Mouse (Mus musculus): ENCODE measurements around the gene H1foo.

The H1foo gene

DNA sequence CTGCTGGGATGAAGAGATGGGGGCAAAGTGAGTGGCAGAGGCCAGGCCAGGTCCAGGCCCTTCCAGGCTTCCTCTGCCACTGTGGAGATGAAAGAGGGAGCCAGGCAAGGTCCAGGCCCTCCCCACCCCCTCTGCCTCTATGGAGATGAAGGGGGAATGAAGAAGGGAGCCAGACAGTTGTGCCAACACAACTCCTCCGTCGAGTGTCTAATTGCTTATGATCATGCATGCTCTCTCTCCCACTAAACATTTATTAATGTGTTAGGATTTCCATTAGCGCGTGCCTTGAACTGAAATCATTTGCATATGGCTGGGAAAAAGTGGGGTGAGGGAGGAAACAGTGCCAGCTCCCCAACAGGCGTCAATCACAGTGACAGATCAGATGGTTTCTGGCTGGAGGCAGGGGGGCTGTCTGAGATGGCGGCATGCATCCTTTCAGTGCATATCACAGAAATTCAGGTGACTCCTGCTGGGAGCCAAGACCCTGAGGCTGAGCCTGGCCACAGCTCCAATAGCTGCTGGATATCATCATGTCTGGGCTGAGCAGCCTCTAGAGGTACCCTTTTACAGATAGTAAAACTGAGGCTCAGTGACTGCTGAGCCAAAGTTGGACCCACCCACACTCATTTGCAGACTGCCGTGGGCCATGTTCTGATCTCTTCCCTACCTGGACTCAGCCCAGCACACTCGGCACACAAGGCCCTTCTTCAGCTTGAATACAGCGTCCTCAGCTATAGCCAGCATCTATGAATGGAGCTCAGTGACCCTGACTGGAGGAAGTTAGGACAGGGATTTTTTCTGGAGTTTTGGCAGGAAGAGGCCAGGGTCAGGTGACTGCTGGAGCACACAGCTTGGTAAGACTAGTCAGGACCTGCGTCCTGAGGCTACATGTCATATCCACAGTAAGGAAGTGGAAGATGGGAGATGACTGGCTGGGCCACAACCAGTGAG, 17.2 kb upstream of the H1foo start:
- DNase-seq (ENCODE audit: low read depth), result no peak

DNA sequence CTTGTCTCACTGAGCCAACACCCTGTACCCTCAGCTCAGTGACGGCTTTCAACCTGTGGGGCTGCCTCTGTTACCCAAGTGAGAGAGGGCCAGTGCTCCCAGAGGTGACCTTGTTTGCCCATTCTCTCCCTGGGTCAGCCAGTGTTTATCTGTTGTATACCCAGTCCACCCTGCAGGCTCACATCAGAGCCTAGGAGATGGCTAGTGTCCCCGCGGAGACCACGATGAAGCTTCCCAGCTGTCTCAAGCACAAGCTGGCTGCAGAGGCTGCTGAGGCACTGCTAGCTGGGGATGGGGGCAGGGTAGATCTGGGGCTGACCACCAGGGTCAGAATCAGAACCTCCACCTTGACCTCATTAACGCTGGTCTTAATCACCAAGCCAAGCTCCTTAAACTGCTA, 14.7 kb upstream of the H1foo start:
- no peak for DNase-seq (ENCODE audit: low read depth)

DNA sequence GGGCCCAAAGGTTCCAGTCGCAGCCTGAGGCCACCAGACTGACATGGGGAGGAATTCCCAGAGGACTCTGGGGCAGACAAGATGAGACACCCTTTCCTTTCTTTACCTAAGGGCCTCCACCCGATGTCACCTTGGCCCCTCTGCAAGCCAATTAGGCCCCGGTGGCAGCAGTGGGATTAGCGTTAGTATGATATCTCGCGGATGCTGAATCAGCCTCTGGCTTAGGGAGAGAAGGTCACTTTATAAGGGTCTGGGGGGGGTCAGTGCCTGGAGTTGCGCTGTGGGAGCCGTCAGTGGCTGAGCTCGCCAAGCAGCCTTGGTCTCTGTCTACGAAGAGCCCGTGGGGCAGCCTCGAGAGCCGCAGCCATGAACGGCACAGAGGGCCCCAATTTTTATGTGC, 13.1 kb upstream of the H1foo start, which contains the start of gene Rho:
TSS of gene Rho (plus strand) at position 110 of the 400 bp plus-strand sequence.
- no peak for DNase-seq (ENCODE audit: low read depth)

DNA sequence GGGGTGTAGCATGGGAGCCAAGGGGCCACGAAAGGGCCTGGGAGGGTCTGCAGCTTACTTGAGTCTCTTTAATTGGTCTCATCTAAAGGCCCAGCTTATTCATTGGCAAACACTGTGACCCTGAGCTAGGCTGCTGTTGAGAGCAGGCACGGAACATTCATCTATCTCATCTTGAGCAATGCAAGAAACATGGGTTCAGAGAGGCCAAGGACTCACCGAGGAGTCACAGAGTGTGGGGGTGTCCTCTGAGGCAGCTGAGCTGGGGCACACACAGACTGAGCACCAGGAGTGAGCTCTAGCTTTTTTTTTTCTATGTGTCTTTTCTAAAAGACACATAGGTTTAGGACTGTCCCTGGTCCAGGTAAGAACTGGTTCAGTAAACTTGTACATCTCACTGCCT, 12.3 kb upstream of the H1foo start:
- no peak for DNase-seq (ENCODE audit: low read depth)

DNA sequence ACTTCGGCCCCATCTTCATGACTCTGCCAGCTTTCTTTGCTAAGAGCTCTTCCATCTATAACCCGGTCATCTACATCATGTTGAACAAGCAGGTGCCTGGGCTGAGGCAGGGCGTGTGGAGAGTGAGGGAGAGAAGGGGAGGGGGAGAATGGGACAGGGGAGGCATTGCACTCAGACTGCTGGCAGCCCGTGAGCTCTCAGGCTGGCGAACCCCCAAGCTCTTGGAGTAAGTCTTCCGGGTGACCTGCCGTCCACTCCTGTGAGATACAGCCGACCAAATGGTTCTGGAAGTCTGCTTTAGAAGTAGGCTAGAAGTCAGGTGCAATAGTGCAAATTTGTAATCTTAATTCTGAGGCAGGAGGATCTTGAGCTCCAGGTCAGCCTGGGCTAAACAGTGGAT, 9.2 kb upstream of the H1foo start:
- DNase-seq (ENCODE audit: low read depth), result no peak

DNA sequence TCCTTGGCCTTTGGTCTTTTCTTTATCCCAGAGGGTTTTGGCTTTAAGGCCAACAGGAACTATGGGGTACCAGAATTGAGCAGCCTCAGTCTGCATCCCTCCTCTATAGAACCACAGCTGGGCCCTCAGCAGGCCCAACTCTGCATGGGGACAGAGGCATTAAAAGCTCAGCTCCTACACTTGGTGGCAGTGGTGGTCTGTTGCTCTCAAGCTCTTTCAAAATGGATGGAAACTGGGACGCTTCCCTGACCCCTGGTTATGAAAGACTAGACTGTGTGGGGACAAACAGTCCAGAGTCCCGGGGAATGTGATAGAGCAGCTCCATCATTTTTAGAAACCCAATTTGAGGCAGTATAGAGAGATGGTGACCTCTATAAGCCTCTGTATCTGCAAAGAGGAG, 6.7 kb upstream of the H1foo start:
- no peak for DNase-seq (ENCODE audit: low read depth)

DNA sequence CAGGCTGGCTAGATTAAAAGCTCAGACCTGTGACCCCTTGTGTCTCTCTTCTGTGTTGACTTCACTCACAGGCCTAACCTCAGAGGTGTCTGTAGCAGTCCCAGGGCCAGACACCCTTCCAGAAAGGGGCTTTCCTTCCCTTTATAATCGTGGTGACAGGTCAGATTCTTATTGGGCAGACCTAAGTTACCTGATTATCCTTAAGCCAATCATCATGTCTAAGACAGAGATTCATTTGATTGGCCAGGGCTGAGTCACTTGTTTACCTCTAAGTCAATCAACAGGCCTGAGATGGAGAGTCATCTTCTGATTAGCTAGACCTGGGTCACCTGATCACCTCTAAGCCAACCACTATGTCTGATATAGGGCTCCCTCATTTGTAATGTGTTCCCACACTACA, 5.9 kb upstream of the H1foo start:
- no peak for DNase-seq (ENCODE audit: low read depth)

DNA sequence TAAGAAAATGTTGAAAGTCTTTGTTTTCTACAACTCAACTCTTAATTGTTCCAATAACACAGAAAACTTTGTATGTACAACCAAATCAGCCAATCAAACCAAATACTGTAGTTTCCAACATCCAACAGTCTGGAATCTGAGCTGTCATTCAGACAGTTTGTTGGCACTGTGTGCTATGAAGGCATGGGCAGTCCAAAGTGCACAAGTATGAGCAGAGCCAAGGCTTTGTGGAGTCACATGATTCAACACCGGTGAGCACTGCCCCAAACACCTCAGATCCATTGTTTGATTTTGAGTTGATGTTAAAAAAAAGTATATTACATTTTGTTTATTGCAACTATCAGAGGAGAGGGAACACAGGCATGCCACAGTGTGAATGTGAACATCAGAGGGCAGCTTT, 4.1 kb upstream of the H1foo start:
- DNase-seq (ENCODE audit: low read depth), result no peak

DNA sequence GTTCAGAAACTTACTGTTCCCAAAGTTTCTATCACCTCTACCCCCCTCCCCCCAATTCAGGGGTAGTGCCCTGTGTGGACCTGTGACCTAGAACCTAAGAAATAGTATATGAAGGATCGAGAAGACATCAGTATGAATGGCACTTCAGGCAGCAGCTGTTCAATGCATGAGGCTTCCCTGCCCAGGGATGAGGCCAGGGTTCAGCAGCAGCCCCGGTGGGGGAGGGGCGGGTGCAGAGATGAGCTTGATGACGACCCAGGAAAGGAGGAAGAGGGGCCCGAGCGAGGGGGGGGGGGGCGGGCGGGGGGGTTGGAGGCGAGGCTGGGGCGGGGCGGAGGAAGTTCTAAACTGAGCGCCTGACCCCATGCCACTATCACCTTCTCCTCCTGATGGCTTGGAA, 3.6 kb upstream of the H1foo start:
- DNase-seq (ENCODE audit: low read depth), result no peak

DNA sequence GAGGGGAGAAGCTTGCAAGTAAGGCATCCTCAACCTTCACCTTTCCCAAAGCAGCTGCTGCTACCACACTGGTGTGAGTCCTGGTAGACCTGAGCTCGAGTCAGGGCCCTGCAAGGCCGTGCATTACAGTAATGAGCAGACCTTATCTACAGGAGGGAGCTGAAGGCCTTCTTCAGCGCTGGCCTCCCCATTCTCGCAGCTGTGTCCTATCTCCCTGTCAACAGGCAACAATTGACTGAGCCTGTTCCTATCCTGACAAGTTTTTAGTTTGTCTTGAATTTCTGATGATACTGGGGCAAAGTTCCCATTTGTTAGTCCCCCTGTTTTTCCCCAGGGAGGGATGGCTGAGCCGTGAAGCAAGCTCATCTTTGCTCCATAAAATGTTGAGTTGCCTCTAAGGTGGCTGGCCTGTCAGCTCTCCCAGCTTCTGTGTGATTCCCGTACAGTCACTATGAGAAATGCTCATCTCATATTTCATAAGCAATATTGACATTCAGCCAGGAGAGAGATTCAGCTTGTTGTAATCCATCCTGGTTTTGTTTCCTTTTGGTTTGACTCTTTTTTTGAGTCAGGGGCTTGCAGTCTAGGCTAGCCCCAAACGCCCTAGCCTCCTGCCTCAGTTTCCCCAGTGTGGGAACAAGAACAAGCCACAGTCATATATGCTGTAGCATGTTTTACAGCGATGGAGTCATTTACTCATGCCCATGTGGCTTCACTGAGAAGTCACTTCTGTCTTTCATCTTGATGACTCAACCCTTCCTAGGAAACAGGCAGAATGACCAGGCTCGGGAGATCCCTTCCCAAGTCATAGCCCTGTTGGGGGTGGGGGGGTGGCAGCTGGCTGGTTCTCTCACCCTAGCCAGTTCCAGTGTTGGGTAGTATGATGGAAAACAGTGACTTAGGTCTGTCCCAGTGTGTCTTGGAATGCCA, 975 bp upstream of the H1foo start:
- no peak for DNase-seq (ENCODE audit: low read depth)

DNA sequence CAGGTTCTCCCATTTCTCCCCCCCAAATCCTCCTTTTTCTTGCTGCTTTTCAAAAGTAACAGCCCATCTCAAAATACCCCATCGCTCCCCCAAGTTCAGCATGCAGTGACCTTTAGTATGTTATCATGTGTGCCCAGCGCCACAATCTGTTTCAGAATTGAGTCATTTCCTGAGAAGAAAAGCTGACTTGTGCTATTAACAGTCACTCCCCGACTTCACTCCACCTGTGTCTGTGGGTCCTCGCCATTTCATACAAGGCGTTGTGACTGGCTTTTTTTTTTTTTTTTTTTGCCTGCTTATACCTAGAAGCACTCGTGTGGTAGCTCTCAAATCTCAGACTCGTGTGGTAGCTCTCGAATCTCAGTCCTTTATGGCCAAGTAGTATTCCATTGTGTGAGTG, 895 bp downstream of the H1foo start:
- DNase-seq (ENCODE audit: low read depth), result no peak

DNA sequence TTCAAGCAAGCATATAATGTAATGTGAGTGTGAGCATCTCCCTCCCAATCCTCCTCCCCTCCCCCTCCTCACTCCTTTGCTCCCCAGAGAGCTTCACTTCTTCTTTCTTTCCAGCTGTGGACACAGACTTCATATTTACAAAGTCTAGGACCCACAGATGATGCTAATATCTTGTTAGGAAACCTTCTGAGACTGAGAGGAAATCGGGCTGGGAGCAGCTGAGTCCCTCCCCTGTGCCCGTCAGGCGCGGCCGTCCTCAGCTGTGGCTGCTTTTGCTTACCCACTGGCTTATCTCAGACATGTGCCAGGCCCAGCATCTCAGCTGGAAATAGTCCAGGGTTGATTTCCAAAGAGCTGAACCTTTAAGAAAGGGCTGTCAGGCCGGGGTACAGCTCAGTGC, 1.7 kb downstream of the H1foo start:
- DNase-seq (ENCODE audit: low read depth), result no peak

DNA sequence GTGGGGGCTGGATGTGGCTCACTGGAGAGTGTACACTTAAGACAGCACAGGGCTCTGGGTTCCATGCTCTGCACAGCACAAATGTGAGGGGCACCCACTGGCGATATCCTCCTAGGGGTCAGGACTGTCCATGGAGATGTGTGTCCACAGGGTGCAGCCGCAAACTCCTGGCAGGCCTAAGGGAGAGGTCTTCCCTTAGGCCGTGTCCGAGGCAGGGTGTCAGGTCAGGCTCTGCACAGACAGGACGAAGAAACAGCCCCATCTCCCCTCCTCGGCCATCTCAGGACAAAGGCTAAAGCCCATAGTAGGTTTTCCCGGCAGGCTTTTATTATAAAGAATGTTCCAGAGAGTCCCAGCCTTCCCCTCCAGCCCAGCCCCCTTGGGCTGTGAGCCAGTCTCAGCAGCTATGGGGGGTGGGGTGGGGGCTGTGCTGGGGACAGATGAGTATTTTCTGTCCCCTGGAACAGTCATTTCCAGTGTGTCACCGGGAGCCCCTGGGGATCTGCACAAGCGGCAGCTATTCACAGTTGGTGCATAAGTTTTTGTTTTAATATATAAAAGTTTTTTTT, 9.9 kb downstream of the H1foo start:
- DNase-seq (ENCODE audit: low read depth), result no peak

DNA sequence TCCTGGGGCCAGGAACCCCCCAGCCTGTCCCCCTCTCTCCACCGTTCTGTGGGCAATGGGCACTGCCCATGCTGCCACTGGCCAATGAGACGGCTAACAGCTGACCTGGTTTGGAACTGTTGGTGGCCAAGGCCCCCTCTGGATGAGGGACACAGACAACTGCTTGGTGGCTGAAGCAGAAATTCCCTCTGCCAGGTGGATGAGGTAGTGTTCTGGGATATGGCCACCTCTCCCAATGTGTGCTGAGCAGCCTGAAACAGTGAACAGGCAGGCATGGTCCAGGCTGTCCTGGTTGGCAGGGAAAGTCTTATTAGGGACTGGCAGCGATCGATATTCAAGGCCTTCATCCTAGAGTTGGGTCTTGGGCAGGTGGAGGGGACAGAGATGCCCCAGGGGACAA, 10.4 kb downstream of the H1foo start:
- no peak for DNase-seq (ENCODE audit: low read depth)

DNA sequence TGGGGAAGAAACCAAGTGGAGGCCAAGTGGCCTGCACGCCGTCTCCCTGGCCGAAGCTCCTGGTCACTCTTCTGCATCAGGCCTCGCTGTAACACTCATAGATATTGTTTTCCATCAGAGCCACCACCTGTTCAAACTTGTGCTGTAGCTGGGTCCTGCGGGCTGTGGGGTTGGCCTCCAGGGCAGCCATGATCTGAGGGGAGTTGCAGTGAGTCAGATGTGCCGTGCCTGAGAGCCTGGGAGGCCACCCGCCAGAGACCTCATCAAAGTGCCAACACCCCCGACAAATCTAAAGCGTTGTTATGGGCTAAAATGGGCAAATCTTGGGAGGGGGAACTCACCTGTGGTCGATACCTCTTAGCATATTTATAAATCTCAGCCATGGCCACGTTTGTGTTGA, 10.9 kb downstream of the H1foo start:
- no peak for DNase-seq (ENCODE audit: low read depth)

DNA sequence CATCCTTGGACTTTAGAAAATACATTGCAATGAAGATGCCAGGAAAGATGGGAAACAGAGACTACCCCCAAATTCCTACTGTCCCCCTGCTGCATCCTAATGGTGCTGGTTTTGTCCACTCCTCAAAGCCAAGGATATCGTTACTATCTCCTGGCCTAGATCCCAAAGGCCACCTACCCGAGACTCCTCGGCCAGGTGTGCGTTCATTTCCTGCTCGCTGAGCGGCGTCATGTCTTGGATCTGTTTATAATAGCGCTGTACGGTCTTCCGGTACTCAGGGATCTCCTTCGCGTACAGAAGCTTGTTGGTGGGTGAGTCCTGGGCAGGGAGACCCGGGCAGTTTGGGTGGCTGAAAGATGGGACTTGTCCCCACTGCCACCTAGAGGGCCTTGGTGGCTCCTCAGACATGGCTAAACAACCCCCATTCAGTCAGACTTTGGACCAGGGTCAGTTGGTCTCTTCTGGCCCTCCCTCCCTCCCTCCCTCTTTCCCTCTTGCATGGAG, 11.7 kb downstream of the H1foo start:
- no peak for DNase-seq (ENCODE audit: low read depth)

DNA sequence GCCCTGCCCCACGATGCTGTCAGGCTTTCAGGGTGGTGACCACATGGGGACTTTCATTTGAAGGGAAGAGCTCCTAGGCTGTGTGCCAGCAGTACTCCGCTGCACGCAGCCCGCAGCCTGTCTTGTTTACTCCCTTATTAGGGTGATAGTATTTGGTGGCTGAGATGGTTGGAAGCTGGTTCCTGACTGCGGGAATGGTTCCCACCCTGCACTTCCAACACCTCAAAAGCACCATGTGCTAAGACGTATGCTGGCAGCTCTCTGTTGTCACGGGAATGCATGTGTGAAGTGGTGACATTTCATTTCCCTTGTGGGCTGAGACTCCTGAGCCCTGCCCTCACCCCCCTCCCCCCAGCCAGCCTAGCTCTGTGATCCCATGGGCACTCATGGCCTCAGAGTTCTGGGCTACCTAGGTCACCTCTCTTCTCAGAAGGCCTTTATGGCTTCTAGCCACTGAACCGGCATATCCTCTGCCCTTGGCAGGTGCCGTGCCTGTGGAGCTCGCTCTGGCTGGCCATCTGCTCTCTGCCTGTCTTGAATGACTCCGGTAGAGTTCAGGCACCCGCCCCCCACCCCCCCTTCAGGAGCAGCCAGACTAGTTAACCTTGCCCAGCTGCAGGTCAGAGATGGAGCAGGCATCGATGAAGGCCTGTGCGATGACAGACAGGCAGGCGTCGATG, 12.3 kb downstream of the H1foo start:
- no peak for DNase-seq (ENCODE audit: low read depth)

DNA sequence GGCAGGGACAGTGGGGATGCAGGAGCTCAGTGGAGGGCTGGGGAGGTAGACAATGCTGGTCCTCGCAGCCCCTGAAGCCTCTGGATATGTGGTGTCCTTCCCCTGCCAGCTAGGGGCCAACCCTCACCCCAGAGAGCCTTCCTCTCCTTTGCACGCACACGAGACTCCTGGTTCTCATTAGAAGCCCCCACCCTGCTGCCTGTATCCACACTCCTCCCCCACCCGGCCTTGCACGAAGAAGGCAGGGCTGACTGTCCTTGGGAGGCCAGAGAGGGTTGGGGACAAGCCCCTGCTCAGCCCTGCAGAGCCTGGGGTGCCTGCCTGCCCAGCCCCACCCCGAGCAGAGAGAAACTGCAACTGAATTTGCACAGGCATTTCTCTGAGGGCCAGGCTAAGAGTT, 12.9 kb downstream of the H1foo start:
- no peak for DNase-seq (ENCODE audit: low read depth)

DNA sequence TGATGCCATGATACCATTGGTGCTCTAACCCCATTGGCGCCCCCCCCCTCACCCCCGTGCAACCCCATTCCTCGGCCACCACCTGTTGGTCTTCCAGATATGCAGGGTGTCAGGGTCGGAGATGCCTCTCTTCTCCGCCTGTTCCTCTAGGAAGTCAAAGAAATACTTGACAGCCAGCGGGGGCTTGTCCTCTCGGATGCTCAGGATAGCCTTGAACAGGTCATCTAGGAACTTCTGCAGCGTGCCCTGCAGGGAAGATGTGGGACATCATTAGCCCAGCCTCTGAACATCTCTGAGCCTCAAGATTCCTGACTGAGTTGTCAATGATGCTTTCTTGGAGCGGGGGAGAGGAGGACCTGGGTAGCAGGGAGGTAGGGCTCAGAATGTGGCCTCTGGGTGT, 13.7 kb downstream of the H1foo start:
- no peak for DNase-seq (ENCODE audit: low read depth)

DNA sequence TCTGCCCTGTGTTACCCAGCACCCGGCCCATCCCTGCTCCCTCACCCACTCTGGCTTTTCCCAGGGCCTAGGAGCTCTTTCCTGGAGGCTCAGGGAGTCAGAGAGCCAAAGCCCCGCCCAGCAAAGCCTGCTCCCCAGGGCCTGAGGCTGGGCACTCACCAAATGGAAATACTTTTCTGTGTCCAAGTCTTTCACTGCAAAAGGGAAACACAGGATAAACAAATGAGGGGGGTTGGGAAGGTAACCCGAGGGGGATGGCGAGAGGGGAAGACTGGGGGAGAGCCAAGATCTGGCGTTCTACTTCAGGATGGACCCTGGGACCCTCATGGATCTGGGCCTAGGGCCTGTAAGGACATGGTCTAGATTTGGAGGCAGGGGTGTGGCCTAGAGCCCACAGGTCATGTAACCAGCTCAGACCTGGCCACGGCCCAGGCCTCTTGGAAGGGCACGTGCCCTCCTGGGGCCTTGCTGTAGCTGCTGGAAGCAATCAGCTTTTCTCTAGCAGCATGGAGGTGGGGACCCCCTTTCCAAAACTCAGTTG, 14.5 kb downstream of the H1foo start:
- DNase-seq (ENCODE audit: low read depth), result no peak

DNA sequence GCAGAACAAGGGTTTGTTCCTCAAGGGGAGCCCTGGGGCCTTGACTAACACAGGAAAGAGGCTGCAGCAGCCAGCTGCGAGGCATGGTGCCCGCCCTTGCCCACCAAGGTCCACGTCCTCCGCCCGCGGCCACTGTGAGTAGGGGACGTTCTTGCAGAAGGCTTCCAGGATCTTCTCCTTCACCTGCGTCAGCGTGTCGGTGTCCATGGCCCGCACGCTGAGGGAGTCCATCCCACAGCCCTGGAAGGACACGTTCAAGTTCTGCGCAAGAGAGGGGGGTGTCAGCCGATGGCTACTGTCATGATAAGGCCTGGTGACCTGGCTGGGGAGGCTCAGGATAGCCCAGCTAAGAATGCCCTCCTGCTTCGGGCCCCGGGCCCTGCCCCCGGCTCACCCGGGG, 15.6 kb downstream of the H1foo start:
- no peak for DNase-seq (ENCODE audit: low read depth)

DNA sequence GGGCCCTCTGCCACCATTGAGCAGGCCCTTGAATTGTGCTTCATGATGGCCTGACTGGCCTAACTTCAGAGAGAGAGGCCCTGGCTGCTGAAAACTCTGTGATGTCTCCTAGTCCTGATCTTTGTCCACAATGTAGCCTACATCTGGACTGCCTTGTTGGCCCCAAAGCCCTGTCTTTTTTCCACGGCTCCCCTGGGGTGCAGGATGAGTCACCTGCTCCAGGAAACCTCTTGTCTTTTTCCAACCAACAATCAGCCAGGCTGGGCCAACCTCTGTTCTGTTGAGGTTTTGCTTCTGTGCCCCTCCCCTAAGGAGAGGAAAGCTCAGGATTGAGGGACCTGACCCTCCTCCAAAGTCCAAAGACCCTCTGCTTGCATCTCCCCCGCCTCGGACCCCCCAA, 17.0 kb downstream of the H1foo start:
- DNase-seq (ENCODE audit: low read depth), result no peak

Measured in c-Kit-positive CD71-negative TER-119-negative erythroid progenitor cells, embryonic 14.5 days (primary cell).